Mouse (Mus musculus) heart, postnatal 4 days (tissue): ENCODE results near the gene Nr0b1. TPM values are rescaled to one million over a fixed set of nuclear protein-coding genes. Genes with fewer than 3 reads are reported as not detected.

Source experiments
- DNase-seq: peaks from one replicate; pipeline ENCODE4 v3.0.0; 2021
- total RNA-seq, 2 experiments: library from RNA; stranded (reverse); gene quantifications; 2 replicates each; pipeline ENCODE4 v1.2.3; 2021

Nr0b1 gene
- not detected for total RNA-seq

GRCm38 (mm10) chrX:86191614-86192419 is at the start of gene Nr0b1:
Gene Nr0b1, plus strand, starts transcription at chrX:86191764.
- DNase-seq, result no peak

GRCm38 (mm10) chrX:86187250-86187649 is 4.3 kb upstream of the Nr0b1 start:
- no peak for DNase-seq

GRCm38 (mm10) chrX:86192420-86192994 is 943 bp downstream of the Nr0b1 start:
- DNase-seq, result no peak

GRCm38 (mm10) chrX:86193386-86193785 is 1.8 kb downstream of the Nr0b1 start:
- no peak for DNase-seq

GRCm38 (mm10) chrX:86237246-86237645 is 45.7 kb downstream of the Nr0b1 start:
- DNase-seq, result no peak

Other genes starting within 250 kb of the Nr0b1 start
- gene Samt3, start 147.6 kb upstream of the Nr0b1 start, total RNA-seq, result not detected
- not detected for gene Mageb4, start 113.3 kb downstream of the Nr0b1 start, total RNA-seq